Mouse (Mus musculus): ENCODE measurements at regions not wholly inside any gene's neighbourhood (a gene's known extent, or its start where the extent isn't known, plus 50 kb on each side); places are given as distances from the start of the nearest gene placed in this dataset.

DNA sequence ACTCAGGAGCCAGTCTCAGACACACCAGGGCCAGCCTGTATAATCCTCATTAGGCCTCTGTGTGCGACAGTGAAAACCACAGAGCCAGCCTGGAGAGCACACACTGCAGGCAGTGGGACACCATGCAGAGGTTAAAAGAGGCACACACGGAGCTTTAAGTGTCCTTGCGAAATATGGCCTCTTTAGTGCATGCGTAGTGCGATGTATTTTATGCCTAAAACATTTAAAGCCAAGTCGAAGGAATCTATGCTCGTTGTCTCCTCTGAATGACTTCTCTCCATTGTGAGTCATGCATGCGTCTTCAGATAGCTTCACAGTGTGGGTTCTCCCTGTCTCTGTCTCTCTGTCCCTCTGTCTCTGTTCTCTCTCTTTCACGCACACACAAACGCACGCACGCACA lies 274.0 kb upstream of the Sulf2 start:
- TF ChIP-seq CTCF (conservative IDR thresholded peaks at IDR 0.05; ENCODE audit: low read length), result no peak
- TF ChIP-seq NANOG (IDR thresholded peaks at IDR 0.05; ENCODE audit: borderline replicate concordance, low read length), result no peak
